Comparison of ENCODE assay signal across 12 mouse cellular contexts in genomic region chr7:136341599-136342210, GRCm38 (mm10).
A peak's percentile ranks its signal among the peaks of the same experiment; 100 is the strongest.
DNase-seq lines count a peak whose midpoint lies in the region; ATAC-seq and TF ChIP-seq lines count a peak whose summit lies in the region.
"Had no signal": no experiment of that assay in that cellular context is flagged by ENCODE, and none has a peak within 500 bp of the region (broad histone marks: within the 10 kb centered on the region; RNA-seq: fewer than 3 reads in every experiment).

No protein-coding gene starts in this region.

- no peak for DNase-seq in gastrocnemius, adult 2 months
- no peak for DNase-seq in gastrocnemius, postnatal 36 days
- DNase-seq in brain, embryonic 14.5 days (ENCODE audit: low read depth), result peak; percentile 48
- peak; percentile 84 for DNase-seq in limb, embryonic 14.5 days (ENCODE audit: low spot score)
- DNase-seq in adrenal gland, adult 8-10 months, result no peak
- no peak for DNase-seq in cerebellum, postnatal 25 days
- no peak for DNase-seq in adipocyte (ENCODE audit: low spot score)
- DNase-seq: cerebellum, postnatal 36 days; lung, adult 2 months; right cerebral cortex, postnatal 25 days had no signal

- intact Hi-C loops in gastrocnemius, adult 2 months (cut with DNase I), result no loop called here
- intact Hi-C loops in gastrocnemius, postnatal 36 days (cut with DNase I), result no loop called here

- no peaks in the 10 kb centered on the region for H3K9me3 ChIP-seq in hindbrain, embryonic 13.5 days
- H3K9me3 ChIP-seq in limb, embryonic 14.5 days (ENCODE audit: control insufficient read depth, low read length), result no peaks in the 10 kb centered on the region

- peak overlapping the region; percentile 12; the same call in 1 of the 2 replicates for H3K27ac ChIP-seq in gastrocnemius, adult 2 months
- peak overlapping the region; percentile 88 for H3K27ac ChIP-seq in hindbrain, embryonic 13.5 days
- H3K27ac ChIP-seq in limb, embryonic 14.5 days (replicated peaks; ENCODE audit: low read depth, low read length), result peak overlapping the region; percentile 79

- H3K4me3 ChIP-seq in gastrocnemius, adult 2 months, result no peak overlapping the region
- H3K4me3 ChIP-seq in hindbrain, embryonic 13.5 days, result no peak overlapping the region
- no peak overlapping the region for H3K4me3 ChIP-seq in limb, embryonic 14.5 days (replicated peaks; ENCODE audit: low read length)

- H3K36me3 ChIP-seq in hindbrain, embryonic 13.5 days, result no peaks in the 10 kb centered on the region
- no peaks in the 10 kb centered on the region for H3K36me3 ChIP-seq in limb, embryonic 14.5 days (ENCODE audit: control insufficient read depth, insufficient read depth, low read length)

- H3K9ac ChIP-seq in hindbrain, embryonic 13.5 days, result peak overlapping the region; percentile 36; the same call in 1 of the 2 replicates
- H3K9ac ChIP-seq in limb, embryonic 14.5 days (ENCODE audit: low read depth, low read length, severe bottlenecking), result no peak overlapping the region

- no peak for ATAC-seq in hindbrain, embryonic 13.5 days (ENCODE audit: low FRiP score)
- peak; percentile 37; the same call in 1 of the 2 replicates for ATAC-seq in limb, embryonic 14.5 days (ENCODE audit: low FRiP score, low read depth)

- peaks cover 35% of the 10 kb centered on the region for H3K4me1 ChIP-seq in hindbrain, embryonic 13.5 days (replicated peaks)
- peaks cover 38% of the 10 kb centered on the region for H3K4me1 ChIP-seq in limb, embryonic 14.5 days (ENCODE audit: control insufficient read depth, insufficient read depth, low read length)

- 60% methylated on average over 16 of the region's 16 CpGs for WGBS in hindbrain, embryonic 13.5 days
- 13% methylated on average over 16 of the region's 16 CpGs for WGBS in limb, embryonic 14.5 days

- no peaks in the 10 kb centered on the region for H3K27me3 ChIP-seq in hindbrain, embryonic 13.5 days
- no peaks in the 10 kb centered on the region for H3K27me3 ChIP-seq in limb, embryonic 14.5 days (ENCODE audit: control insufficient read depth, insufficient read depth, low read length)
- H3K27me3 ChIP-seq: Patski had no signal

- TF ChIP-seq POLR2A in brain, embryonic 14.5 days (IDR thresholded peaks at IDR 0.05; ENCODE audit: borderline replicate concordance, extremely low read depth, insufficient read depth, insufficient read length, poor library complexity, severe bottlenecking), result no peak
- TF ChIP-seq POLR2A in limb, embryonic 14.5 days (IDR thresholded peaks at IDR 0.05; ENCODE audit: borderline replicate concordance, extremely low read depth, insufficient read depth, insufficient read length), result no peak

- no peak overlapping the region for H3K4me2 ChIP-seq in hindbrain, embryonic 13.5 days
- peak overlapping the region; percentile 34 for H3K4me2 ChIP-seq in limb, embryonic 14.5 days (replicated peaks; ENCODE audit: low read depth, low read length, severe bottlenecking)

- TF ChIP-seq CTCF in gastrocnemius, adult 2 months (IDR thresholded peaks at IDR 0.05), result no peak
- no peak for TF ChIP-seq CTCF in brain, embryonic 14.5 days (IDR thresholded peaks at IDR 0.05; ENCODE audit: borderline replicate concordance, extremely low read depth, insufficient read depth, insufficient read length)

Comparison
In these comparisons a context has a peak if more than half of its experiments do, and no peak if none do; other contexts are left out.
1. DNase-seq: peak in brain, embryonic 14.5 days (single experiment) and limb, embryonic 14.5 days (single experiment); none in gastrocnemius, adult 2 months (single experiment), gastrocnemius, postnatal 36 days (0 of 2), adrenal gland, adult 8-10 months (single experiment), cerebellum, postnatal 25 days (0 of 2) and adipocyte (single experiment).
2. H3K27ac ChIP-seq: peak in every context shown above with its lines; median percentile 88 in hindbrain, embryonic 13.5 days; 79 in limb, embryonic 14.5 days; 12 in gastrocnemius, adult 2 months.